Mouse (Mus musculus): ENCODE measurements around the gene Tlr13. TPM values are rescaled to one million over a fixed set of nuclear protein-coding genes. Genes with fewer than 3 reads are reported as not detected.

Tlr13 gene
- not detected for polyA plus RNA-seq (2012; fragmentation: generic; extraction: Trizol)
- long read RNA-seq, experiment 1, result 0 reads
- long read RNA-seq, experiment 2, result 0 reads

- TF ChIP-seq MYOG (IDR thresholded peaks at IDR 0.05; ENCODE audit: control insufficient read depth, extremely low read depth, insufficient read length) (no peak), CTCF (IDR thresholded peaks at IDR 0.05; ENCODE audit: control insufficient read depth, insufficient read depth, insufficient read length) (no peak), MAX (IDR thresholded peaks at IDR 0.05) (no peak), MYOD1 (IDR thresholded peaks at IDR 0.05; ENCODE audit: control insufficient read depth, insufficient read length, low read depth) (no peak), CEBPB (IDR thresholded peaks at IDR 0.05; ENCODE audit: low read depth) (no peak), USF1 (IDR thresholded peaks at IDR 0.05; ENCODE audit: low read depth) (no peak), FOSL1 (IDR thresholded peaks at IDR 0.05; ENCODE audit: insufficient read depth, low read length, poor library complexity, severe bottlenecking) (no peak)
- Histone ChIP-seq H3K79me3 (ENCODE audit: low read depth) (no peaks in the 10 kb centered on the region), H3K36me3 (ENCODE audit: control insufficient read depth, insufficient read depth) (no peaks in the 10 kb centered on the region), H3K4me3 (ENCODE audit: insufficient read depth, poor library complexity, severe bottlenecking) (no peak within 1 kb of the TSS), H3K79me2 (ENCODE audit: control insufficient read depth, insufficient read depth) (no peaks in the 10 kb centered on the region), H3ac (ENCODE audit: control insufficient read depth, insufficient read length, low read depth) (no peak within 1 kb of the TSS), H3K27me3 (ENCODE audit: control insufficient read depth, insufficient read depth, insufficient read length) (no peaks in the 10 kb centered on the region)
Observed at GRCm38 (mm10) chrX:106142936-106143335, at the start of gene Tlr13. TSS of gene Tlr13 (plus strand) at chrX:106143204.

GRCm38 (mm10) chrX:106105464-106105863, 37.5 kb upstream of the Tlr13 start:
- no peak overlapping the region for H3K4me3 ChIP-seq (ENCODE audit: insufficient read depth, poor library complexity, severe bottlenecking)
- H3K79me3 ChIP-seq (ENCODE audit: low read depth), result no peaks in the 10 kb centered on the region
- TF ChIP-seq CTCF (IDR thresholded peaks at IDR 0.05; ENCODE audit: control insufficient read depth, insufficient read depth, insufficient read length), result peak; percentile 23
- no peak for TF ChIP-seq USF1 (IDR thresholded peaks at IDR 0.05; ENCODE audit: low read depth)
- no peaks in the 10 kb centered on the region for H3K36me3 ChIP-seq (ENCODE audit: control insufficient read depth, insufficient read depth)
- H3K79me2 ChIP-seq (ENCODE audit: control insufficient read depth, insufficient read depth), result no peaks in the 10 kb centered on the region
- no peak overlapping the region for H3ac ChIP-seq (ENCODE audit: control insufficient read depth, insufficient read length, low read depth)
- H3K27me3 ChIP-seq (ENCODE audit: control insufficient read depth, insufficient read depth, insufficient read length), result no peaks in the 10 kb centered on the region

- no peak overlapping the region for H3ac ChIP-seq (ENCODE audit: control insufficient read depth, insufficient read length, low read depth)
- TF ChIP-seq MYOG (IDR thresholded peaks at IDR 0.05; ENCODE audit: control insufficient read depth, extremely low read depth, insufficient read length), result no peak
- TF ChIP-seq MAX (IDR thresholded peaks at IDR 0.05), result no peak
- no peak for TF ChIP-seq USF1 (IDR thresholded peaks at IDR 0.05; ENCODE audit: low read depth)
- no peak for TF ChIP-seq CTCF (IDR thresholded peaks at IDR 0.05; ENCODE audit: control insufficient read depth, insufficient read depth, insufficient read length)
- TF ChIP-seq FOSL1 (IDR thresholded peaks at IDR 0.05; ENCODE audit: insufficient read depth, low read length, poor library complexity, severe bottlenecking), result no peak
- TF ChIP-seq MYOD1 (IDR thresholded peaks at IDR 0.05; ENCODE audit: control insufficient read depth, insufficient read length, low read depth), result no peak
- no peaks in the 10 kb centered on the region for H3K79me2 ChIP-seq (ENCODE audit: control insufficient read depth, insufficient read depth)
- no peaks in the 10 kb centered on the region for H3K36me3 ChIP-seq (ENCODE audit: control insufficient read depth, insufficient read depth)
- no peak overlapping the region for H3K4me3 ChIP-seq (ENCODE audit: insufficient read depth, poor library complexity, severe bottlenecking)
- no peaks in the 10 kb centered on the region for H3K79me3 ChIP-seq (ENCODE audit: low read depth)
- H3K27me3 ChIP-seq (ENCODE audit: control insufficient read depth, insufficient read depth, insufficient read length), result no peaks in the 10 kb centered on the region
Observed at GRCm38 (mm10) chrX:106113881-106114280, 29.1 kb upstream of the Tlr13 start.

GRCm38 (mm10) chrX:106114674-106115073, 28.3 kb upstream of the Tlr13 start:
- TF ChIP-seq CTCF (IDR thresholded peaks at IDR 0.05; ENCODE audit: control insufficient read depth, insufficient read depth, insufficient read length) (no peak), USF1 (IDR thresholded peaks at IDR 0.05; ENCODE audit: low read depth) (no peak), MYOG (IDR thresholded peaks at IDR 0.05; ENCODE audit: control insufficient read depth, extremely low read depth, insufficient read length) (no peak), MAX (IDR thresholded peaks at IDR 0.05) (no peak), FOSL1 (IDR thresholded peaks at IDR 0.05; ENCODE audit: insufficient read depth, low read length, poor library complexity, severe bottlenecking) (no peak), CEBPB (IDR thresholded peaks at IDR 0.05; ENCODE audit: low read depth) (no peak), MYOD1 (IDR thresholded peaks at IDR 0.05; ENCODE audit: control insufficient read depth, insufficient read length, low read depth) (no peak)
- no peaks in the 10 kb centered on the region for H3K79me3 ChIP-seq (ENCODE audit: low read depth)
- no peak overlapping the region for H3K4me3 ChIP-seq (ENCODE audit: insufficient read depth, poor library complexity, severe bottlenecking)
- no peak overlapping the region for H3ac ChIP-seq (ENCODE audit: control insufficient read depth, insufficient read length, low read depth)
- no peaks in the 10 kb centered on the region for H3K36me3 ChIP-seq (ENCODE audit: control insufficient read depth, insufficient read depth)
- no peaks in the 10 kb centered on the region for H3K79me2 ChIP-seq (ENCODE audit: control insufficient read depth, insufficient read depth)
- H3K27me3 ChIP-seq (ENCODE audit: control insufficient read depth, insufficient read depth, insufficient read length), result no peaks in the 10 kb centered on the region

- no peak overlapping the region for H3K4me3 ChIP-seq (ENCODE audit: insufficient read depth, poor library complexity, severe bottlenecking)
- H3K79me3 ChIP-seq (ENCODE audit: low read depth), result no peaks in the 10 kb centered on the region
- no peaks in the 10 kb centered on the region for H3K79me2 ChIP-seq (ENCODE audit: control insufficient read depth, insufficient read depth)
- no peaks in the 10 kb centered on the region for H3K36me3 ChIP-seq (ENCODE audit: control insufficient read depth, insufficient read depth)
- TF ChIP-seq MYOD1 (IDR thresholded peaks at IDR 0.05; ENCODE audit: control insufficient read depth, insufficient read length, low read depth) (no peak), CTCF (IDR thresholded peaks at IDR 0.05; ENCODE audit: control insufficient read depth, insufficient read depth, insufficient read length) (no peak), MYOG (IDR thresholded peaks at IDR 0.05; ENCODE audit: control insufficient read depth, extremely low read depth, insufficient read length) (no peak), MAX (IDR thresholded peaks at IDR 0.05) (no peak), CEBPB (IDR thresholded peaks at IDR 0.05; ENCODE audit: low read depth) (no peak), USF1 (IDR thresholded peaks at IDR 0.05; ENCODE audit: low read depth) (no peak), FOSL1 (IDR thresholded peaks at IDR 0.05; ENCODE audit: insufficient read depth, low read length, poor library complexity, severe bottlenecking) (no peak)
- H3K27me3 ChIP-seq (ENCODE audit: control insufficient read depth, insufficient read depth, insufficient read length), result no peaks in the 10 kb centered on the region
- no peak overlapping the region for H3ac ChIP-seq (ENCODE audit: control insufficient read depth, insufficient read length, low read depth)
Observed at GRCm38 (mm10) chrX:106122823-106123222, 20.2 kb upstream of the Tlr13 start.

- TF ChIP-seq CTCF (IDR thresholded peaks at IDR 0.05; ENCODE audit: control insufficient read depth, insufficient read depth, insufficient read length) (no peak), FOSL1 (IDR thresholded peaks at IDR 0.05; ENCODE audit: insufficient read depth, low read length, poor library complexity, severe bottlenecking) (no peak), MYOD1 (IDR thresholded peaks at IDR 0.05; ENCODE audit: control insufficient read depth, insufficient read length, low read depth) (no peak), MAX (IDR thresholded peaks at IDR 0.05) (no peak), MYOG (IDR thresholded peaks at IDR 0.05; ENCODE audit: control insufficient read depth, extremely low read depth, insufficient read length) (no peak), USF1 (IDR thresholded peaks at IDR 0.05; ENCODE audit: low read depth) (no peak), CEBPB (IDR thresholded peaks at IDR 0.05; ENCODE audit: low read depth) (no peak)
- no peaks in the 10 kb centered on the region for H3K79me3 ChIP-seq (ENCODE audit: low read depth)
- no peaks in the 10 kb centered on the region for H3K36me3 ChIP-seq (ENCODE audit: control insufficient read depth, insufficient read depth)
- no peak overlapping the region for H3K4me3 ChIP-seq (ENCODE audit: insufficient read depth, poor library complexity, severe bottlenecking)
- no peaks in the 10 kb centered on the region for H3K27me3 ChIP-seq (ENCODE audit: control insufficient read depth, insufficient read depth, insufficient read length)
- H3ac ChIP-seq (ENCODE audit: control insufficient read depth, insufficient read length, low read depth), result no peak overlapping the region
- H3K79me2 ChIP-seq (ENCODE audit: control insufficient read depth, insufficient read depth), result no peaks in the 10 kb centered on the region
Observed at GRCm38 (mm10) chrX:106128283-106128682, 14.7 kb upstream of the Tlr13 start.

Measured in C2C12 (cell line).